Mouse (Mus musculus) 3134 (cell line): ENCODE results near the gene Tmem179.

Source experiments
- DNase-seq: peaks from one replicate; pipeline ENCODE4 v3.0.0-alpha.2; 2011; ENCODE audit warnings: low spot score; ENCODE audit not compliant: insufficient read length; ENCODE audit errors: extremely low read depth

Tmem179 gene

GRCm38 (mm10) chr12:112465928-112466327, 50.6 kb downstream of the Tmem179 start:
- no peak for DNase-seq

- DNase-seq: no peak
These were observed 52.0 kb downstream of the Tmem179 start for GRCm38 (mm10) chr12:112464516-112464915.

- DNase-seq: no peak
These were observed 52.6 kb downstream of the Tmem179 start for GRCm38 (mm10) chr12:112463750-112464444.

- no peak for DNase-seq
These were observed 53.3 kb downstream of the Tmem179 start for GRCm38 (mm10) chr12:112463209-112463608.

GRCm38 (mm10) chr12:112462423-112462822, 54.1 kb downstream of the Tmem179 start:
- no peak for DNase-seq

GRCm38 (mm10) chr12:112457839-112458238, 58.7 kb downstream of the Tmem179 start:
- peak; percentile 24 for DNase-seq

- no peak for DNase-seq
These were observed 60.3 kb downstream of the Tmem179 start for GRCm38 (mm10) chr12:112456144-112456713.

- no peak for DNase-seq
These were observed 64.7 kb downstream of the Tmem179 start for GRCm38 (mm10) chr12:112451826-112452225.

- no peak for DNase-seq
These were observed 65.2 kb downstream of the Tmem179 start for GRCm38 (mm10) chr12:112451381-112451780.

- DNase-seq: no peak
These were observed 65.7 kb downstream of the Tmem179 start for GRCm38 (mm10) chr12:112450883-112451282.
